Mouse (Mus musculus): ENCODE results near the gene Igf1.

Gene Igf1

DNA sequence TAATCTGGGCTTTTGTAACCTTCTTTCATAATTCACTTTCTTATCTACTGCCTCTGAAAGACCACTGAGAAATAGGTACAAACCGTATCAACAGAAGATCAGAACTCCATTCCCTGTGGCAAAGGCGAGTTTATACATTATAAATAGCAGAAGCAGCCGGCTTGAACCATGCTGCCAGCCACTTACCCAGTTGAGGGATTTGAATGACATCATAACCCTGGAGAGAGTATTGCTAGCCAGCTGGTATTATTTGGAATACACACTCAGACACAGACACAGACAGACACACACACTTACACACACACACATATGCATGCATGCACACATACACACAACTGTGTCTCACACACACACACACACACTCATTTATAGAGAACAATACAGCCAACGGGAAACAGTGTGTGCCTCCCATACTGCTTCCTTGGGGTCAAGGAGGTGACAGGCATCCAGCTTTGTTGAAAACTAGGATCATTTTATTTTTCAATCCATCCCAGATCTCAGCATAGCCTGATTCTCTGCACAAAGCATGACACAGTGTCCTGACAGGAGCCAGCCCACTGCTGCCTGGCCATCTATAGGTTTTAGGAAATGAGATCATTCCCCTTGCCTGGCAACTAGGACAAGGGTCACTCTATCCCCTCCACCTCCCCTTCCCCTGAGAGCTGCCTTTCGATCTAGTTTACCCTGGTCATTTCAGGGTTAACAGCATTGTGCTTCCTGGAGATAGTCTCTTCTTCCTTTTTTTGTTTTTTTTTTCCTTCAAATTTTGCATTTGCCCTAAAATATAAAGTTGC is at the start of gene Igf1:
Gene Igf1 (plus strand): TSS at position 253 of the 794 bp plus-strand sequence.
- ChIA-PET CTCF (no interaction called here), POLR2A (no interaction called here)

DNA sequence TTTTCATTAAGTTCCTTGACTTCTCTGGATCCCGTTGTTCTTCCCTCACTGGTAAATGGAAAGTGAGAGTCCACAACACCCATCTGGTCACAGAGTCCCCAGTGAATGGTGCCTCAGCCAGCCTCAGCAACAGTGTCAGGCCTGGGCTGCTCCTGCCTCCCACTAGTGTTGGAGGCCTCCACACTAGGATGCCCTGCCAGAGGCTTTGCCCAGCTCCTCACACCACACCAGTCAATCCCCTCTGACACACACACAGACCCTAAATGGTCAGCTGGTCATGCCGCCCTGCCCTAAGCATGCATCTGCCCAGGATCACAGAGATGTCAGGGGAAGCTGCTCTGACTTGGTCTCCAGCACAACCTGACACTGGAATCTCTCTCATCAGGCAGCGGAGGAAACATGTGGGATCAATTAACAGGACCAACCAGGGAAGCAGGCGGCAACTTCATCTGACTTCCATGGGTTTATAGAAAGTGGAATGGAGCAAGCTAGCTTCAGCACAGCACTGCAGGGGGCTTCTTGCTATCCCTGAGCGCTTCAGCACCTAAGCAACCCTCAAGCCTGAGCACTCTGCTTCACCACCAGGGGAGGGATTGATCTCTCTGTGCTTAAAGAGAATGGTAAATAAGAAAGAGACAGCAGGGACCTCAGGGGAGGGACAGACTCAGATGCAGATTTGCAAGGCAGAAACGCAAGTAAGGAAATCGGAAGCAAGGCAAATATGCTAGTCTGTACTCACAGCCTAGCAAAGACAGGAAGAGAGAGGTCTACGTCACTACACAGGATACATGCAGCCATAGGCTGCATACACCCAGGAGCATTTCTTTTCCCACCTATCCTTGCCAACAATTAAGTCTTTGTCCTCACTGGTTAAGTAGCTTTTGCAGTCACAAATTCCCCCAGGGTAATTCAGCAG is 45.6 kb upstream of the Igf1 start:
- ChIA-PET CTCF (interaction anchor here in 1 of 4 experiments (1.1 kb wide), 1 partner anchor 116 kb away, joined by 3 read pairs; no protein-coding TSS in a partner anchor), POLR2A (interaction anchor here in 1 of 4 experiments (0.7 kb wide), 1 partner anchor 62 kb away, joined by 3 read pairs; no protein-coding TSS in a partner anchor)

DNA sequence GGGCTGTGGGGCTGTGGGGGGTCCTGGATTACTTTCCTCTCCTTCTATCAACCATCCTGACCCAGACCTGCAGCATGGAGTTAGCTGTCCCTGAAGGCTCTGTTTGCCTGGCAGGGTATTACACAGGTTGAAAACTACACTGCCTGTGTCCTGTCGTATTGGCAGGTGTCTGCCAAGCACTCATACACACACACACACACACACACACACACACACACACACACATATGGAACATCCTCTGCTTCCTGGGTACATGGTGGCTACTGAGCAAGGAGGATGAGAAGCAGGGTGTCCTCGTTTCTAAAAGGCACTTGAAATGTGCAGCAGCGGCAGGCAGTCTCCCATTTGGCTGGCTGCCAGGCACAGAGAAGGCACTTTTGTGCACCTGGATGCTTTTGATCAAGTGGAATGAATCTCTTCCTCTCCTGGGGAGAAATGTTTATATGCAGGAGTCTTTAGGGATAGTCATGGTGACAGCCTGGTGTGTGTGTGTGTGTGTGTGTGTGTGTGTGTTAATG is 44.9 kb upstream of the Igf1 start:
- ChIA-PET CTCF (interaction anchor here in 1 of 4 experiments (1.1 kb wide), 1 partner anchor 117 kb away, joined by 3 read pairs; no protein-coding TSS in a partner anchor), POLR2A (interaction anchor here in 1 of 4 experiments (0.7 kb wide), 1 partner anchor 61 kb away, joined by 3 read pairs; no protein-coding TSS in a partner anchor)

DNA sequence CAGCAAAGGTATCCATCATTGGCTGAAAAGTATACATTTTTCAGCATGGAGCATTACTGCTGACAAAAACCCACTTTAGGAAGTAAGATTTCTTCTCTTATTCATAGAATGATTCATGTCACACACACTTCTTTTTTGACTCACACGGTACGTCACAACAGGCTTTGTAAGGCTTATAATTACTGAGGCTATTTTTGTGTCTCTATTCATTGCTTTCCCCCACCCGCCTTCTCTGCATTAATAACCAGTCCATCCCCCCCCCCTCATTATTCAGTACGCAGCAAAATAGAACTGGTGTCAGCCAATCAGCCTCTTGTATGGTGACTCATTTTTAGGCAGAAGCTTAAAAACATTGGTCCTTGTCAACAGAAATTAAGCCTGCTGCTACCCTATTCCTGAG is 41.2 kb upstream of the Igf1 start:
- POLR2A ChIA-PET, result no interaction called here
- CTCF ChIA-PET, result interaction anchor here in 2 of 4 experiments (0.6 to 0.7 kb wide), 2 partner anchors 10 to 168 kb away, joined by 3 read pairs; no protein-coding TSS in a partner anchor

DNA sequence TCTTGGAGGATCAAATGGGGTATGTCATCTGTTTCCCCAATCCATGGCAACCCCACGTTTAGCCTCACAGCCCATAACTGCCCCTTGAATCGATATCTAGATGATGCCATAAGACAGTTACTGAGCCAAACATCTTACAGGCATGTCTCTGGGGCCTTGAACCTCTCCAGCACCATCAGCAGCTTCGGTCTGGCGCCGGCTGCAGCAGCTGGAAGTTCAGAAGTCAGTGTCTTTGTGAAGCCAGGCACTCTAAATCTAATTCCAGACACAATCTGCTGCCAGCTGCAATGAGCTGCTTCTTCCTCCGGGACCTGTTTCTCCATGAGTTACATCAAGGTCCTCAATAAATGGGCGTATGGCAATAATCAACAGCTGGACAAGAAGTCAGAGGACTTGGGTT is 40.3 kb upstream of the Igf1 start:
- POLR2A ChIA-PET, result no interaction called here
- CTCF ChIA-PET, result interaction anchor here in 1 of 4 experiments (0.7 kb wide), 1 partner anchor 169 kb away, joined by 3 read pairs; no protein-coding TSS in a partner anchor

DNA sequence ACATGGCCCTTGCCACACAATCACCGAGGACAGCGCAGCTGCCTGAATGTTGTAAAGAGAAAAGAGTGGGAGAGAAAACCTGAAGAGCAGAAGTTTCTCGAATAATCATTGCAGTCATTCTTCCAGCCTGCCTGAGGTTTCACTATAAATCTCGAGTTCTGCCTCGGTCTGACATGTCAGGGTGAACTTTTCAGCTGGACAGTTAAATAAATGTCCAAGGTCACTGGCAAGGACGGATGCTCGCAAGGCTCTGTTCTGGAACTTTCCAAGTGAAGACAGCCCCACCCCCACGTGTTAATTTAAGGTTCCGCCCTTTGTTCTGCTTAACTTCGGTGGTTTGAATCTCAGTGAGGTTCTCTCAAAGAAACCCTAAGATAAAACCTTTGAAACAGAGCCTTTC is 36.2 kb upstream of the Igf1 start:
- ChIA-PET POLR2A (no interaction called here), CTCF (no interaction called here)

DNA sequence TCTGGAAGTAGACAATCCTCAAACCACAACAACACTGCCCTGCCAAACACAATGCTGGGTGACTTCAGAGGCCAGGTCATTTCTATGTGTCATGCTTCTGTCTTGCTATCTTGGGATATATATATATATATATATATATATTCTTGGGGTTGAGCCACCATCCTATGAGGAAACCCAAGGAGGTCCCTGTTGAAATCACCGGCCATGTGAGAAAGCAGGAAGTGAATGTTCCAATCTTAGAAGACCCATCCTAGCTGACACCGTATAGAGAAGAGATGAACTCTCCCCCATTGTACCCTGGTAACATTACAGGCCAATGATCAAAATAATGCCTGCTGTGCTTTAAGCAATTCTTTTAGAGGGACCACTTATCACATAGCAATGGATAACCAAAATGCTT is 28.1 kb upstream of the Igf1 start:
- ChIA-PET CTCF (no interaction called here), POLR2A (no interaction called here)

DNA sequence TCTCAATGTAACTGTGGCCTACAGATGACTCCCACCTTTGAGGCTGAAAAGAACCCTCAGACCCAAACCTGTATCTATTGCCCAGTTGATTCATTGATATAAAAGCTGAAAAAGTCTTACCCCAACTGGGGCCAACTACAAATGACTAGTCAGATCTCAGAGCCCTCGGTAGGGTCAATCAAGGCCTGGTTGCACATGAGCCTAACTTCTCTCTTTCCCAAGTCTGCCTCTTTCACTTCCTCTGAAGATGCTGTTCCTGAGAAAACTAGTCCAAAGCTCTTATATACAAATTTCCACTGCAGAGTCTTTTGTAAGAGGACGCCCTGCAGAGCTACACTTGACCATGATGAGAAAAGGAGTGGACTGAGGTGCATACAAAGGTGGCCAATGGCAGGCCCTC is 27.4 kb upstream of the Igf1 start:
- ChIA-PET POLR2A (interaction anchor here in 1 of 4 experiments (0.6 to 2.0 kb wide), 2 partner anchors 24 to 95 kb away, joined by 3 to 5 read pairs; no protein-coding TSS in a partner anchor), CTCF (no interaction called here)

DNA sequence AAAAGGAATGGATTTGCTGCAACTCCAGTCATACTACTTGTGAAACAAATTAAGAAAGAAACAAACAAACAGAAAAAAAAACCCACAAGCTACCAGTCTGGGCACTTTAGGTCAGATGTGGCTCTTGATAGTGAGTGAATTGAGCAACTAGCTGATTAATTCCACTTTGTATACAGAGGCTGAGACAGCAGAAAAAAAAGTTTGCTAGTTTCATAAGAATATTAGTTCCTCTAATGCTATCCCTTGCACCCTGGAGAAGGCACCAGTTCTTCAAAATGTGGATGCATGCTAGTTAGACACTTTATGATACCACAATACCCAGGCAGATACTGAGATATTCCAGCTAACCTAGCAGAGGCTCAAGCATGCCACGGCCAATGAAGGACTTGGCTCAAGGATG is 26.0 kb upstream of the Igf1 start:
- ChIA-PET POLR2A (interaction anchor here in 1 of 4 experiments (2.0 kb wide), 1 partner anchor 26 kb away, joined by 5 read pairs; no protein-coding TSS in a partner anchor), CTCF (interaction anchor here in 1 of 4 experiments (0.5 kb wide), 1 partner anchor 213 kb away, joined by 14 read pairs; no protein-coding TSS in a partner anchor)

DNA sequence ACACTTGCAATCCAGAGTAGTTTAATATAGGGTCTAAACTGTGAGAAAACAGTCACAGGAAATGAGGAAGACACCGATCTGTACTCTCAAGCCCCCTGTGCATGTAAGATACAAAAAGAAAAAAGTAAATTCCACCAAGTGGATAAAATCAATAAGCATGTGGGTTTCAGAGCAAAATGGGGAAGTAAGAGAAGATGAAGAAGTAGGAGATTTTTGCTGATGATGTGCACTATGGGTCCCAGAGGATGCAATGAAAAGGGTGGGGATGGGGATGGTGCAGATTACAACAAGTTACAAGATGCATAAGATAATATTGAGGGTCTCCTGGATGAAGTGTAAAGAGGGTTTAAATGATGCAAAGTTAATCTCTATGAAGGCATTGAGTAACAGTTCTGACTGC is 18.6 kb upstream of the Igf1 start:
- ChIA-PET POLR2A (no interaction called here), CTCF (no interaction called here)

DNA sequence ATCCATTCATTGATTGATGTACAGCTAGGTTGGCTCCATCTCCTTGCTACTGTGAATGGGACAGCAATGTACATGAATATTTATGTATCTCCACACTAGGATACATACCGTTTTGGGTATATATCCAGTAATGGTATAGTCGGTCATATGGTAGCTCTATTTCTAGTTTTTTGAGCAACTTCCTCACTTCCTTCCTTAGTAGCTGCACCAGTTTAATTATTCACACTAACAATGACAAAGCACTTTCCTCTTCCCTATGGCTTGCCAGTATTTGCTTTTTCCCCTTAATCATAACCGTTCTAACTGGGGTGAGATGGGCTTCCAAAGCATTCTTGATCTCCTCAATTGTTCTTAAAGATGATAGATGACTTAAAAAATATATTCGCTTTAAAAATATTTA is 15.6 kb upstream of the Igf1 start:
- ChIA-PET CTCF (no interaction called here), POLR2A (no interaction called here)

DNA sequence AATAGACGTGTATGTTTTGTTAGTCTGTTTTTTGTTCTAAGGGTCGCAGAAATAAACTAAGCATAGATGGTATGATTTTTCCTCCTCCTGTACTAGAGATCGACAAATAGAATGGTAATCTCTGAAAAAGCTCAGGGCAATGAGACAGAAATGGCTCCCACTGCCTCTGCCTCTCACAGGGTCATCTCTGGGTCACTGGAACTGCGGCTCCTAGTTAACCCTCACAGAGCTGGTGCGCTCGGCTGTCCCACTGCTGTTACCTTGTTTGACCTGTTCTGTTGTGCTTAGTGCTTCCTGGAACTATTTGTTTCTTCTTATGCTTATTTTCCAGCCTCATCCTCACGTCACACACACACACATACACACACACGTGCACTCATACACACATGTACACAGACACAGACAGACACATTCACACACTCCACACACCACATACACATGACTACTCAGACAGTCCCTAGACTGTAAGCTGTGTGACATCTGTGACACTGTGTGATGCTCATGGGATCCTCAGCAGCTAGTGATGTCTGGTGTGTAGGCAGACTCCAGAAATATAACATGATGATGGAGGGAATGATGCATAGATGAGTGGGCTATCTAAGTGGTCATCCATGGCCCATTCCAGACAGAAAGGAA is 13.0 kb upstream of the Igf1 start:
- POLR2A ChIA-PET, result no interaction called here
- CTCF ChIA-PET, result no interaction called here

DNA sequence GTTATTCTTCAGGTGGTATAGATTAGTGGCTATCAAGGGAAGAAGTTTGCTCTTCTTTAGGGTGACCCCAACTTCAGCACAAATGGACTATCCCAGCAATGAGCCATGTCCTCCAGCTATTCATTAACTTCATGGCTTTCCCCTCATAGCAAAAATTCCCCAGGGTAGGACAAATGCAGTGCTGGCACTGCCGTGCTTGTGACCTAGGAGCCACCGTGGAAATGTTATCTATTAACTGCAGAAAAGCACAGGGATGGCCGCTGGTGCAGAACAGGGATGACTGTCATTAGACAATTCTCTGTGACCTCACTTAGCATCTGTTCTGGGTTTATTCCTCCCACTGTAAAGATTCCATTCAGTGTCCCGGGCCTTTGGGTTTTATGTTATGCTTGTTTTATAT is 10.2 kb upstream of the Igf1 start:
- ChIA-PET CTCF (no interaction called here), POLR2A (no interaction called here)

DNA sequence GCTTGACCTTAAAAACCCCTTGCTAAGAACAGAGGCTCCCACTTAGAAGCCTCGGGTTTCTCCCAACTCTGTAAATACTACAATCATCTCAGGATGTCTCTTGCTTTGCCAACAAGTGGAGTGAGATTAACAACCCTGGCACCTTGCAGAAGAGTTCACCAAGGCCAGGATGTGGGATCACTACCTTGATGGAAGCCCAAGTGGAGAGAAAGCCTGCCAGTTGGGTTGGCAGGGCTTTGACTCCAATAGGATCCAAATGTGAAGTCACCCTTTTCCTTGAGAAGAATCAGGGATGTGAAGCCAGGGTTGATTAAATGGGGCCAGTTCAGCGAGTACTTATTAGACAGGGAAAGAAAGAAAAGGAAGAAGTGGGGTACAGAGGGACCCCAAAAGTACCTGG is 9.6 kb upstream of the Igf1 start:
- POLR2A ChIA-PET, result interaction anchor here in 1 of 4 experiments (1.3 kb wide), 1 partner anchor 12 kb away, joined by 3 read pairs; no protein-coding TSS in a partner anchor
- CTCF ChIA-PET, result no interaction called here

DNA sequence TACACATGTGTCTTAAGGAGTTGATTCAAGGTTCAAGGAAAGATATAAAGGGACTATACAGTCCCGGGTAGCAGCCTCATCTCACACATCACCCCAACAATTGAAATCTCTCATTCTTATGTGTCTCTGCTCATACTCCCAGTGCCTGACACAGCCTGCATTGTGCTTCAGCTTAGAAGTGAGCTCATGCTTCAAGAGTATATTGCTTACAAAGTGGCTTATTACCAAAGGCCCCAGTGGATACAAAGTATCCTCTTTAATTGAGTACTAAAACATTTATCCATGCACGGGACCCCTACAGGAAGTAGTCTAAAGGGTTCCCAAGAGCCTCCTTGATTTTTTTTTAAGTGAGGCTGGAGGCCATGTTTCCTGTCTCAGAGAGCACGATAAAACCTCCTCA is 6.6 kb upstream of the Igf1 start:
- CTCF ChIA-PET, result no interaction called here
- POLR2A ChIA-PET, result no interaction called here

DNA sequence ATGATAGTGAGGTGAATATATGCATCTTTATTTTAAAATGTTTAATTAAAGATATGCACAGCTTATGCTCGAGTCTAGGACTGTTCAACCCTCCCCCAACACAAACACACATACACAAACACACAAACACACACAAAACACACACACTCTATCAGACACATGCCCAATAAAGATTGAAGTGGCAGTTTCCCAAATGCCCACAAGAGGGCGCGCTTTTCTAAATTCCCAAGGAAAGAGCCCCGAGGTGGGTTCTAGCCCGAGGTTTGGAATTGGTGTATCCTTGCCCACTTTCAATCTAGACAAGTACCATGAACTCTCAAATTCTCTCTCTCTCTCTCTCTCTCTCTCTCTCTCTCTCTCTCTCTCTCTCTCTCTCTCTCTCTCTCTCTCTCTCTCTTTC is 3.7 kb upstream of the Igf1 start:
- POLR2A ChIA-PET, result interaction anchor here in 1 of 4 experiments (0.7 kb wide), 1 partner anchor 32 kb away, joined by 5 read pairs; no protein-coding TSS in a partner anchor
- CTCF ChIA-PET, result no interaction called here

DNA sequence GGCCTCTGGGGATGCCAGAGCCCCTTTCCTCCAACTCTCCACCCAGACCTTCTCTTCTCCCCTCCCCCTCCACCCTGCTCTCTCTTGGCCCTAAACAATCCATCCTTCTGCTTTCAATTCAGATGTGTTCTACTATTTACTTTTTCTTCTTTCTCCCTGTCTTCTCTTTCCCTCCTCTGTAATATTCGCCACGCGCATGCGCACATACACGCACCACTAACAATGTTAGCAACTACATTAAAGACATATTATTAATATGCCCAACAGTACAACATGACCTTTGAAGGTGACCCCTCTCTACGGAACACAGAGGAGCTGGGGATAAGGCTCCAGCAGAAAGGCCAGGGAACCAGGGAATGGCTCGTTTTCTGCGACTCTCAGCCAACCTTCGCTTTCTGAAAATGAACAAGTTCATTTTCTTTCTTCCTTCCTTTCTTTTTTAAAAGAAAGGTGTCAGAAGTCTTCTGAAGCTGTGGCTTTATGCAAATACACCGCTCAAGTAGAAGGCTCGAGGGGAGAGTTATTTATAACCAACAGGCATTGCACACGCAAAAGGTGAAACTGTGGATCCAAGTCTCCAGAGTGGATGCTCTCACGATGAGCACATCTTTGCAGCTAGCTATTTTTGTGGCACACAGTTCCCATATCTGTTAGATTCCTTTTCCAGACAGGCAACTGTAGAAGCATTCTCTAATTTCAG is 2.5 kb upstream of the Igf1 start:
- ChIA-PET CTCF (interaction anchor here in 3 of 4 experiments (0.6 to 1.2 kb wide), 3 partner anchors 72 to 348 kb away, joined by 4 to 5 read pairs (median 4); no protein-coding TSS in a partner anchor), POLR2A (no interaction called here)

DNA sequence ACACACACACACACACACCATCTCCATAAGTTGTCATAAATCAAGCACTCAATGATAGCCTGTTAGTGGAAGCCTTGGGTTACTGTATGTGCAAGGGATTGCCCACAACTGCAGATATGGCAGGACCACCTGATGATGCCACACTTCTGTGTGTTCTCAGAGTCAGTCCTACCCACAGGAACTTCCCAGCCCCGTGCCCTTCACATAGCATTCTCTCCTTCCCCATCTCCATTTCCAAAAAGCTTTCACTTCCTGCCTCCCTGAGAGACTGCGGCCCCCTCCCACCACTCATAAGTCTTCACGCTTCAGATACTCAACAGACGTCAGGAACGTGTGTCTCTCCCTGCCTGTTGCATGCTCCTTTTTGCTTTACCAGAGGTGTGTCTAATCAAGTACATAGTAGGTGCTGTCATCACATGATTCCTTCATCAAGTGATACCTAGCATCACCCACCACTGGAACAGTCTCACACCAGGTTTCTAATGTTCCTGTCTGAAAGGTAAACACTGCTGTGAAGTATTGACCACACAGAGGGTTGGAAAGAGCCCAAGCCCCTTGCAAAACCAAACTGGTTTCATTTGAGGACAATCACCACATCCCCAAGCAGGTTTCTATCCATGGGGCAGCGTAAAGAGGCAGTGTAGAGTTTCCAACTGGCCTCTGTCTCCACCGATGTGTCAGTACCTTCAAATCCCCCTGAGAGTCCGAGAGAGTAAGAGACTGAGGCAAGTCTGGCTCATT is 680 bp upstream of the Igf1 start:
- ChIA-PET POLR2A (no interaction called here), CTCF (no interaction called here)

Measured in embryonic stem cell, embryonic (primary cell).